Mouse (Mus musculus): ENCODE data around the gene Nkx2-3. TPM values are rescaled to one million over a fixed set of nuclear protein-coding genes. Genes with fewer than 3 reads are reported as not detected.

Gene Nkx2-3
- polyA plus RNA-seq, 1 experiment: not detected

DNA sequence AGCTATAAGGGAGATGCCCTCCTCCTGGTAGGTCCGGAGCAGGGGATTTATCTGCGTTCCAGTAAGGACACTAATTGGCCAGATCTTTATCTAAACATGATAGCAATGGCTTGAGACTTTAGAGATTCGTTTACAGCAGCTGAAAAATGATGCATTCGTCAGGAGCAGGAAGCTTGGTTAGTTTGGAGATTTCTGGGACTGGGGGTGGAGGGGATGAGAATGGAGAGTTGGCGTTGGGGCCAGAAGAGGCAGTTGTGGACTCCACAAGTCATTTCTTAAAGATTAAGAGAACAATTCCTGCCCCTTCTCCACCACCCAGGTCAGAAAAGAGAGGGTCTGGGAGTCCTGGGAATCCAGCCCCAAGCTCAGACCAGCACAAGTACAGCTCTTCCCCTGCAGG lies 8.6 kb upstream of the Nkx2-3 start:
- H3K9me3 ChIP-seq (ENCODE audit: control insufficient read depth, low read length): no peaks in the 10 kb centered on the region
- no peaks in the 10 kb centered on the region for H3K4me1 ChIP-seq (ENCODE audit: control insufficient read depth)
- peaks cover 100% of the 10 kb centered on the region for H3K27me3 ChIP-seq (ENCODE audit: control insufficient read depth)
- TF ChIP-seq GATA1 (IDR thresholded peaks at IDR 0.05; ENCODE audit: low read length) (no peak), TAL1 (IDR thresholded peaks at IDR 0.05; ENCODE audit: low read length) (no peak)
- H3K4me3 ChIP-seq (replicated peaks): no peak overlapping the region
- no peaks in the 10 kb centered on the region for H3K36me3 ChIP-seq (ENCODE audit: control insufficient read depth)

DNA sequence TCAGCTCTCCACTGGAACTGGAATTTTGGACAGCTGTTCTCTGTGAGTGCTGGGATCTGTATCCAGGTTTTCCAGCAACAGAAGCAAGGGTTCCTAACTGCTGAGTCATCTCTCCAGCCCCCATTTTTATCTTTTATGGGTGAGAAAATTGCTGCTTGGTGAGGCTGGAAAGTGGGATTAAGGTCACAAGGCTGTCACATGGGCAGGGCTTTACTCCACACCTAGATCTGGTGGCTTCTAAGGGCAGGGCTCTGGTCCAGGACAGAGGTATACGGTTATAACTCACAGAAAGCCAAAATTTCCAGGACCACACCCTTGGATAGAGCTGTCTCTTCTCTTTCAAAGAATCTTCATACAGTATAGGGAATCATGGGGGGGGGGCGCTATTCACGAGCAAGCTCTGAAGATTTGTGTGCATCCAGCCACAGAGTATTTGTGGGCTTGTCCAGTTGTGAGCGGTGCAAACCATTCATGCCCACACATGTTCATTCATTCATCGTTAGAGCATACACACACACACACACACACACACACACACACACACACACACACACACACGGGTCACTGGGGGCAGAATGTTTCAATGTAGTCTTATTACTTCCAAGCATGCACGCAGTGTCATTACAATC lies 7.5 kb upstream of the Nkx2-3 start:
- no peak overlapping the region for H3K4me3 ChIP-seq (replicated peaks)
- TF ChIP-seq TAL1 (IDR thresholded peaks at IDR 0.05; ENCODE audit: low read length) (no peak), GATA1 (IDR thresholded peaks at IDR 0.05; ENCODE audit: low read length) (no peak)
- no peaks in the 10 kb centered on the region for H3K9me3 ChIP-seq (ENCODE audit: control insufficient read depth, low read length)
- H3K27me3 ChIP-seq (ENCODE audit: control insufficient read depth): peaks cover 100% of the 10 kb centered on the region
- no peaks in the 10 kb centered on the region for H3K4me1 ChIP-seq (ENCODE audit: control insufficient read depth)
- H3K36me3 ChIP-seq (ENCODE audit: control insufficient read depth): no peaks in the 10 kb centered on the region

- TF ChIP-seq TAL1 (IDR thresholded peaks at IDR 0.05; ENCODE audit: low read length) (no peak), GATA1 (IDR thresholded peaks at IDR 0.05; ENCODE audit: low read length) (no peak)
- Histone ChIP-seq H3K9me3 (ENCODE audit: control insufficient read depth, low read length) (no peaks in the 10 kb centered on the region; the same call in 1 of the 2 replicates), H3K4me3 (replicated peaks) (no peak overlapping the region), H3K36me3 (ENCODE audit: control insufficient read depth) (no peaks in the 10 kb centered on the region), H3K4me1 (ENCODE audit: control insufficient read depth) (no peaks in the 10 kb centered on the region), H3K27me3 (ENCODE audit: control insufficient read depth) (peaks cover 100% of the 10 kb centered on the region)
These were observed 6.2 kb upstream of the Nkx2-3 start for GRCm38 (mm10) chr19:43605666-43606551.

DNA sequence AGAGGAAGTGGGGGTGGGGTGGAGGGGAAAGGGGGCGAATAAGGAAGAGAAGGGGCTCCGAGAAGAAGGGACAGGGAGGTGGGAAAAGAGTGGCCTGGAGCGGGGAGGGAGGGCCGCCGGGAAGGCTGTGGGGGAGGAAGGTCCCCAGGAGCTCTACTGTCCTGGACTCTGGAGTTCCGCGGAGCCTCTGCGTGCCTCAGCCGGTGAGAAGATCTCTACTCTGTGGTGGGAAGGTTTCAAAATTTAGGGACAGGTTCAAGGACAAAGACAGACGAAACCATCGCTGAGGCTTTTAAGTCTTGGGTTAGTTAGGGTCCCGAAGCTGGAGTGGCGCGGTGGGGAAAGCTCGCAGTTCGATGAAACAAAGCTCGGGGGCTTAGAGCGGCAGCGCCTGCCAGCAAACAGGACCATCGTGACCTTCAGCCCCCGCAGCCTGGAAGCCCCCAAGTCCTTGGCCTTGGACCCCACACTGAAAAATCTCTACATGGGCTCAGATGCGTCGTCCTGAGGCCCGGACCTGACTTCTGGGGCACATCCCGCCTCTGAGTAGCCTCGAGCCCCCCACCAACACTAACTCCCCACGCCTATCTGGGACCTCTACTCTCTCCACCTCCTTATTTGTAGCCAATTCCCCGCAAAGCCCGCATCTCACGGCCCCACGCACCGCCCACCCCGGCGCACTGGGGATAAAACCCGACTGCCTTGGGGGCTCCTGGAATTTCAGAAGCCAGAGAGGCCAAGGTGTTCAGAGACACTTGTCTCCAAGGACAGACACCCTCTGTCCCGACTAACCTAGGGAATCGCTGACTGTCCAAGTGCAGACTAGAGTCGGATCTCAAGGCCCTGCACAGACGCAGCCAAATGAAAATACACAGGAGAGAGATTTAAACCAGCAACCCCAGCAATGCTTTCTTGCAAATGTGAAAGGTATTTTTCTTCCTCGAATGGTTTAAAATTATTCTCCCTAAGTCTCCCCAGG lies 5.3 kb upstream of the Nkx2-3 start:
- H3K4me1 ChIP-seq (ENCODE audit: control insufficient read depth): no peaks in the 10 kb centered on the region
- peaks cover 100% of the 10 kb centered on the region for H3K27me3 ChIP-seq (ENCODE audit: control insufficient read depth)
- no peaks in the 10 kb centered on the region; the same call in 1 of the 2 replicates for H3K9me3 ChIP-seq (ENCODE audit: control insufficient read depth, low read length)
- H3K36me3 ChIP-seq (ENCODE audit: control insufficient read depth): no peaks in the 10 kb centered on the region
- no peak overlapping the region for H3K4me3 ChIP-seq (replicated peaks)
- no peak for TF ChIP-seq TAL1 (IDR thresholded peaks at IDR 0.05; ENCODE audit: low read length)

DNA sequence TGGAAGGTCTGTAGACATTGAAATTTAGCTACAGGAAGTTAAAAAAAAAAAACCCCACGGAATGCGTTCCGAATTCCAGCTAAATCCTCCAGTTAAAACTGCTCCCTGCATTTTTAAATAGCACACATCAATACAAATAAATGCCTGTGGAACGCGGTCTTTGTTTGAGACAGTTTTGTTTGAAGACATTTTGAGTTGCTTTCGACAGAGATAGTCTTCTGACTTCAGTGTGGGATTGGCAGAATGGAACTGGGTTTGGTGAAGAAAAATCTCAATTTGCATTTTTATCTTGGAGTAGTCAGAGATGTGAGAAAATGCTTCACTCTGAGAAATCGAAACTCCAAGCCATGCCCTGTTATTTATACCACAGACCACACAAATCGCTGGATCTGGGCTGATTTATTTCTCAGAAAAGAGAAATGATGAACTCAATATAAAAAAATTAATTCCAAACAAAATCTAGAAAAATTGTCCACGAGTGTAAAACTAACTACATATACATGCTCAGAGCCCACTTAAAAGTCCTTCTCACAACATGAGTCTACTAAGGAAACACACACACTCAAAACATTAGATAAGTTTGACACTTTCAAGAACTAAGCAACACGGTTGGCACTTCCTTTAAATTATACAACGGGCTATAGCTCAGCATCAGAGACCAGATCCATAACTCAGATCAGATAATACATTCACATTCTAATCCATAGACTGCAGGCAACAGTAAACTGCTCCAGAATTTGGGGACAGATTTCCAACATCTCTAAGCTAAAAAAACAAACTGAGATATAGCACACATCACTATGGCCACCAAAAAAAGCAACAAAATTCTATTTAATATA lies 4.1 kb upstream of the Nkx2-3 start:
- peaks cover 3% of the 10 kb centered on the region for H3K4me1 ChIP-seq (ENCODE audit: control insufficient read depth)
- peaks cover 4% of the 10 kb centered on the region; the same call in 1 of the 2 replicates for H3K9me3 ChIP-seq (ENCODE audit: control insufficient read depth, low read length)
- H3K4me3 ChIP-seq (replicated peaks): no peak overlapping the region
- no peaks in the 10 kb centered on the region for H3K36me3 ChIP-seq (ENCODE audit: control insufficient read depth)
- TF ChIP-seq TAL1 (IDR thresholded peaks at IDR 0.05; ENCODE audit: low read length): no peak
- no peak for TF ChIP-seq GATA1 (IDR thresholded peaks at IDR 0.05; ENCODE audit: low read length)
- peaks cover 100% of the 10 kb centered on the region for H3K27me3 ChIP-seq (ENCODE audit: control insufficient read depth)

- H3K36me3 ChIP-seq (ENCODE audit: control insufficient read depth): no peaks in the 10 kb centered on the region
- no peak for TF ChIP-seq TAL1 (IDR thresholded peaks at IDR 0.05; ENCODE audit: low read length)
- TF ChIP-seq GATA1 (IDR thresholded peaks at IDR 0.05; ENCODE audit: low read length): no peak
- H3K4me1 ChIP-seq (ENCODE audit: control insufficient read depth): peaks cover 3% of the 10 kb centered on the region
- peaks cover 100% of the 10 kb centered on the region for H3K27me3 ChIP-seq (ENCODE audit: control insufficient read depth)
- H3K9me3 ChIP-seq (ENCODE audit: control insufficient read depth, low read length): peaks cover 4% of the 10 kb centered on the region; the same call in 1 of the 2 replicates
- H3K4me3 ChIP-seq (replicated peaks): no peak overlapping the region
These were observed 3.2 kb upstream of the Nkx2-3 start for GRCm38 (mm10) chr19:43608711-43609457.

DNA sequence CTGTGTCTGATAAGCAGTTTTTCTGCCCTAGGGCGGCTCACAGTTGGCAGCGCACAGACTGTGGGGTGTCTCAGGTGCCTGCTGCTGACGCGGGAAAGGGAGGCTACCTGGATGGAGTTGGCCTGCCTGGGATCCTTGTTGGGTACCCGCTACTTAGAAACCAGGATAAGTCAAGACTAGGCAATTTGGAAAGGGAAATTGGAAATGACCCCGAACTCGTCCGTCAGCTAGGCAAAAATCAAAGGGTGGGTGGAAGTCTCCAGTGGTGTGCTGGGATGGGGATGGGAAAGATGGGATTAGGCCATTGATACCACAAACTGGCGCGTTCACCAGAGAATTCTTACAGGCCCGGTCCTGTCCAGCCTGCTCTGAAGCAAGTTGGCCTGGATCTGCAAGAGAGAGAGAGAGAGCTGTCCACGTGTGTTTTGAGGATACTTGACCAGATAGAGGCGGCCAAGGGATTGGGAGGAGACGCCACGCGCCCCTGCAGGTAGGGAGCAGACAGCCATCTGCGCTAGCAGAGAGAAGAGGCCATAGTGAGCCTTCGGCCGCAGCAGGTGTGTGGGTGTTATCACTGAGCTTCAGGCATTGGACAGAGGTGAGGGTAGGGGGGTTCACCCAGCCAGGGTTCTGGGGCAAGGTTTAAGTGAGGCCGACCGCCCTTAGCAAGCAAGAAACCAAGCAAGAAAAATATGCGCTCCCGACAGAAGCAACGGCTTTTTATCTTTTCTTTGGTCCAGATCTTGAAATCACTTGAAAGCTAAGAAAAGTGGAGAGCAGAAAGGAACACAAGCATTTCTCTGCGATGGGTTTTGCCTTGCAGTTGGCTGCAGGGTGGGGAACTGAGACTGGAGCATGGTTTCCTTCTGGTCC lies 2.4 kb upstream of the Nkx2-3 start:
- no peaks in the 10 kb centered on the region for H3K36me3 ChIP-seq (ENCODE audit: control insufficient read depth)
- peaks cover 3% of the 10 kb centered on the region for H3K4me1 ChIP-seq (ENCODE audit: control insufficient read depth)
- H3K4me3 ChIP-seq (replicated peaks): no peak overlapping the region
- H3K27me3 ChIP-seq (ENCODE audit: control insufficient read depth): peaks cover 100% of the 10 kb centered on the region
- TF ChIP-seq GATA1 (IDR thresholded peaks at IDR 0.05; ENCODE audit: low read length) (no peak), TAL1 (IDR thresholded peaks at IDR 0.05; ENCODE audit: low read length) (no peak)
- H3K9me3 ChIP-seq (ENCODE audit: control insufficient read depth, low read length): peaks cover 8% of the 10 kb centered on the region; the same call in 1 of the 2 replicates

Data from erythroblast, embryonic 14.5 days (primary cell).